Mouse (Mus musculus): Measurements from ENCODE around the gene Alg3. TPM values are rescaled to one million over a fixed set of nuclear protein-coding genes. Genes with fewer than 3 reads are reported as not detected.

Alg3 gene
- total RNA-seq (2023), result 4.6 and 5.3 TPM in 2 replicates

GRCm38 (mm10) chr16:20611357-20612227 is at the start of gene Alg3, which contains the start of the genes Eef1akmt4 and Gm49333:
Gene Alg3, minus strand, starts transcription at chr16:20611735.
Gene Eef1akmt4, plus strand, starts transcription at chr16:20611593.
Gene Gm49333, plus strand, starts transcription at chr16:20611610.

GRCm38 (mm10) chr16:20651076-20651946 is 39.8 kb upstream of the Alg3 start, which contains the start of gene Psmd2:
Gene Psmd2, plus strand, starts transcription at chr16:20651652.

GRCm38 (mm10) chr16:20629731-20630634 is 18.4 kb upstream of the Alg3 start, which contains the start of gene Ece2:
Gene Ece2, plus strand, starts transcription at chr16:20629828.

GRCm38 (mm10) chr16:20621191-20621990 is 9.9 kb upstream of the Alg3 start, which contains the start of gene Camk2n2:
Gene Camk2n2, minus strand, starts transcription at chr16:20621287.

DNA sequence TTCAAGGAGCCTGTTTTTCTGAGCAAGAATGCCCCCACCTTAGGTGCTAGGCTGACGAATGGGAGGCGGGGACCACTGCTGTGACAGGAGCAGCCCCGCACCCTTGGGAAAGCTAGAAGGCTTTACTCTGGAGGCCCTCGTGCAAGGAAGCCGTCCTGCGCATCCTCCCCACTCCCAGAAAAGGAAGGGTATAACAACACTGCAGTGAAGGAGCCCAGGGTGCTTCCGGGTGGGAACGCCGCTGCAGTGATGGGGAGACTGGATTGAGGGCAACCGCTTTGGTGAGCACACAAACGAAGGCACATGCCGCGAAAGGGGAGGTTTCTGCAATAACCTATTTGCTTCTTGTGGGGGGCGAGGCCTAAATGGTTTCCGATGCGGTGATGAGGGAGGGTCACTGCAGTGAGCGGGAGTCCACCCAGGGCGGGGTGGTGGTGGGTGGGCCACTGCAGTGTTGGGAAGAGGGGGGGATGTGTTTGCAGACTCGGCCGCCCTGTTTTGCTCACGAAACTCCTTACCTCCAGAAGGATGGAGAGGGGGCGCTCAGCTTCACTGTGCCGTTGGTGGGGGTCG is 22.1 kb downstream of the Alg3 start, which contains the start of gene Vwa5b2:
TSS of gene Vwa5b2 (plus strand) at position 106 of the 573 bp plus-strand sequence.

Other genes starting within 250 kb of the Alg3 start
- 74.2 and 90.9 TPM in 2 replicates for gene Abcc5, start 185.3 kb downstream of the Alg3 start, total RNA-seq (2023)
- gene Eif2b5, start 112.9 kb downstream of the Alg3 start, total RNA-seq (2023), result 19.8 and 24.7 TPM in 2 replicates
- 22.9 and 26.7 TPM in 2 replicates for gene Dvl3, start 94.8 kb downstream of the Alg3 start, total RNA-seq (2023)
- 174 and 177 TPM in 2 replicates for gene Ap2m1, start 76.3 kb downstream of the Alg3 start, total RNA-seq (2023)
- gene Abcf3, start 63.2 kb downstream of the Alg3 start, total RNA-seq (2023), result 32.5 and 45.3 TPM in 2 replicates
- 0.25 TPM in 1 of 2 replicates, not detected in the other for gene Vwa5b2, start 22.3 kb downstream of the Alg3 start, total RNA-seq (2023)
- 2.4 and 3.8 TPM in 2 replicates for gene Eef1akmt4, start 142 bp downstream of the Alg3 start, total RNA-seq (2023)
- gene Gm49333, start 125 bp downstream of the Alg3 start, total RNA-seq (2023), result not detected in 2 replicates
- 0.47 and 1.2 TPM in 2 replicates for gene Camk2n2, start 9.6 kb upstream of the Alg3 start, total RNA-seq (2023)
- not detected in 2 replicates for gene Ece2, start 18.1 kb upstream of the Alg3 start, total RNA-seq (2023)
- gene Psmd2, start 39.9 kb upstream of the Alg3 start, total RNA-seq (2023), result 77.7 and 85.6 TPM in 2 replicates
- 151 and 174 TPM in 2 replicates for gene Eif4g1, start 56.6 kb upstream of the Alg3 start, total RNA-seq (2023)
- 0.43 TPM in 1 of 2 replicates, not detected in the other for gene Fam131a, start 81.5 kb upstream of the Alg3 start, total RNA-seq (2023)
- 5.2 and 7.9 TPM in 2 replicates for gene Polr2h, start 105.9 kb upstream of the Alg3 start, total RNA-seq (2023)
- gene Clcn2, start 106.0 kb upstream of the Alg3 start, total RNA-seq (2023), result 1.3 and 1.4 TPM in 2 replicates
- gene Chrd, start 121.4 kb upstream of the Alg3 start, total RNA-seq (2023), result not detected in 2 replicates
- gene Thpo, start 122.8 kb upstream of the Alg3 start, total RNA-seq (2023), result not detected in 2 replicates

All from neutrophil, adult 65 days (primary cell).